Mouse (Mus musculus) layer of hippocampus, adult 18-20 months (tissue): ENCODE results near the gene Gm28042. TPM values are rescaled to one million over a fixed set of nuclear protein-coding genes. Genes with fewer than 3 reads are reported as not detected.

Source experiments
- microRNA-seq, 2 experiments: library from miRNA; unstranded; fragments of <30 nt; microRNA quantifications; one replicate each; pipeline ENCODE4 v1.2.0; 2021
- total RNA-seq, 2 experiments: library from RNA; stranded (reverse); gene quantifications; 2 replicates each; pipeline ENCODE4 v1.2.3; 2021

Gm28042 gene
- total RNA-seq, 2 experiments from 2014 or later = 1.7 to 2.0 TPM

Small RNA genes lying within 50 kb of the gene (microRNA-seq; reads per million reads assigned to microRNA genes)
- 0.59 to 0.74 reads per million in 2 experiments for gene Mir7665

Other genes starting within 250 kb of the Gm28042 start
- 10 to 100 TPM; 17.7 to 19.2 TPM for gene Rpap1, start 240.0 kb upstream of the Gm28042 start, total RNA-seq
- 10 to 100 TPM; 87.5 to 93.6 TPM for gene Tyro3, start 229.8 kb upstream of the Gm28042 start, total RNA-seq
- gene Mga, start 130.3 kb upstream of the Gm28042 start, total RNA-seq = 10 to 100 TPM; 69.2 to 71.2 TPM
- 10 to 100 TPM; 39.3 to 40.4 TPM for gene Mapkbp1, start 54.8 kb upstream of the Gm28042 start, total RNA-seq
- gene Jmjd7, start within 50 bp of the Gm28042 start, total RNA-seq = 1 to 10 TPM; 4.3 to 7.3 TPM
- gene Pla2g4b, start 5.9 kb downstream of the Gm28042 start, total RNA-seq = 1 to 10 TPM; 3.9 to 4.1 TPM
- 1 to 10 TPM; 8.5 to 8.9 TPM for gene Ehd4, start 127.1 kb downstream of the Gm28042 start, total RNA-seq
- gene Pla2g4e, start 217.8 kb downstream of the Gm28042 start, total RNA-seq = 10 to 100 TPM in 1 of 2 experiments, 1 to 10 TPM in 1; 9.8 to 10.6 TPM